ENCODE assay signal across 15 mouse cellular contexts in genomic region chr6:136655786-136656185, GRCm38 (mm10). TPM values are rescaled to one million over a fixed set of nuclear protein-coding genes. Genes with fewer than 3 reads are reported as not detected.
A peak's percentile ranks its signal among the peaks of the same experiment; 100 is the strongest.
DNase-seq lines count a peak whose midpoint lies in the region; ATAC-seq and TF ChIP-seq lines count a peak whose summit lies in the region.
"Had no signal": no experiment of that assay in that cellular context is flagged by ENCODE, and none has a peak within 500 bp of the region (broad histone marks: within the 10 kb centered on the region; RNA-seq: fewer than 3 reads in every experiment).

No protein-coding gene starts in this region.

- ATAC-seq in kidney, embryonic 15.5 days (replicated peaks; ENCODE audit: low FRiP score), result no peak
- ATAC-seq in midbrain, embryonic 11.5 days (ENCODE audit: low FRiP score), result no peak
- ATAC-seq in midbrain, embryonic 13.5 days, result no peak
- ATAC-seq: forebrain, embryonic 13.5 days had no signal

- no peak overlapping the region for H3K9ac ChIP-seq in kidney, embryonic 15.5 days
- H3K9ac ChIP-seq in midbrain, embryonic 11.5 days (ENCODE audit: low read length), result no peak overlapping the region
- H3K9ac ChIP-seq in midbrain, embryonic 13.5 days (replicated peaks), result no peak overlapping the region
- H3K9ac ChIP-seq: forebrain, embryonic 13.5 days had no signal

- H3K27me3 ChIP-seq in kidney, embryonic 15.5 days, result peaks cover 15% of the 10 kb centered on the region
- H3K27me3 ChIP-seq in midbrain, embryonic 11.5 days (ENCODE audit: control insufficient read depth, insufficient read depth, low read length), result no peaks in the 10 kb centered on the region; the same call in 1 of the 2 replicates
- peaks cover 11% of the 10 kb centered on the region for H3K27me3 ChIP-seq in midbrain, embryonic 13.5 days
- H3K27me3 ChIP-seq: CH12.LX had no signal

- no peak for DNase-seq in gastrocnemius, adult 2 months
- DNase-seq in gastrocnemius, adult 18-20 months (ENCODE audit: low spot score), result no peak
- no peak for DNase-seq in kidney, postnatal 14 days
- DNase-seq in midbrain, embryonic 11.5 days (ENCODE audit: low spot score, missing footprints), result peak; percentile 66
- no peak for DNase-seq in retina, postnatal 1 day
- DNase-seq in natural killer cell, adult 2 months (ENCODE audit: low spot score in 2 of 2), result no peak
- DNase-seq: cerebellum, postnatal 25 days; kidney, adult 18-20 months; lung, postnatal 4 days; midbrain, embryonic 14.5 days had no signal

- H3K4me1 ChIP-seq in kidney, embryonic 15.5 days, result peaks cover 7% of the 10 kb centered on the region; the same call in 1 of the 2 replicates
- H3K4me1 ChIP-seq in midbrain, embryonic 11.5 days (ENCODE audit: control insufficient read depth, insufficient read depth, low read length), result no peaks in the 10 kb centered on the region
- no peaks in the 10 kb centered on the region for H3K4me1 ChIP-seq in midbrain, embryonic 13.5 days (replicated peaks)
- H3K4me1 ChIP-seq: forebrain, embryonic 13.5 days; hindbrain, embryonic 10.5 days had no signal

- TF ChIP-seq CTCF in gastrocnemius, adult 2 months (IDR thresholded peaks at IDR 0.05), result no peak

- H3K4me2 ChIP-seq in kidney, embryonic 15.5 days, result peak overlapping the region; percentile 28
- H3K4me2 ChIP-seq in midbrain, embryonic 11.5 days, result no peak overlapping the region
- H3K4me2 ChIP-seq in midbrain, embryonic 13.5 days (replicated peaks), result no peak overlapping the region
- H3K4me2 ChIP-seq: forebrain, embryonic 13.5 days had no signal

- H3K9me3 ChIP-seq in kidney, embryonic 15.5 days (replicated peaks), result no peaks in the 10 kb centered on the region
- no peaks in the 10 kb centered on the region for H3K9me3 ChIP-seq in midbrain, embryonic 11.5 days (ENCODE audit: control insufficient read depth, low read length)
- H3K9me3 ChIP-seq in midbrain, embryonic 13.5 days, result no peaks in the 10 kb centered on the region
- H3K9me3 ChIP-seq: forebrain, embryonic 13.5 days; hindbrain, embryonic 10.5 days had no signal

- intact Hi-C loops in gastrocnemius, adult 2 months (cut with DNase I), result no loop called here

- no peak overlapping the region for H3K27ac ChIP-seq in gastrocnemius, adult 2 months
- no peak overlapping the region for H3K27ac ChIP-seq in kidney, embryonic 15.5 days
- no peak overlapping the region for H3K27ac ChIP-seq in midbrain, embryonic 11.5 days (ENCODE audit: low read depth, low read length)
- H3K27ac ChIP-seq in midbrain, embryonic 13.5 days, result no peak overlapping the region
- H3K27ac ChIP-seq: forebrain, embryonic 13.5 days; hindbrain, embryonic 10.5 days had no signal

- no peaks in the 10 kb centered on the region for H3K36me3 ChIP-seq in kidney, embryonic 15.5 days
- H3K36me3 ChIP-seq in midbrain, embryonic 11.5 days (ENCODE audit: control insufficient read depth, insufficient read depth, low read length), result no peaks in the 10 kb centered on the region
- no peaks in the 10 kb centered on the region for H3K36me3 ChIP-seq in midbrain, embryonic 13.5 days
- H3K36me3 ChIP-seq: hindbrain, embryonic 10.5 days had no signal

- 0 out of 2 replicates have a peak overlapping the region, but pooled peaks have one; percentile 19 for H3K4me3 ChIP-seq in gastrocnemius, adult 2 months
- no peak overlapping the region; the same call in 1 of the 2 replicates for H3K4me3 ChIP-seq in kidney, embryonic 15.5 days (replicated peaks)
- no peak overlapping the region for H3K4me3 ChIP-seq in midbrain, embryonic 11.5 days (ENCODE audit: low read depth, low read length)
- H3K4me3 ChIP-seq in midbrain, embryonic 13.5 days (replicated peaks), result no peak overlapping the region
- H3K4me3 ChIP-seq: forebrain, embryonic 13.5 days; hindbrain, embryonic 10.5 days had no signal

- 61% methylated on average over 11 of the region's 11 CpGs for WGBS in kidney, embryonic 15.5 days
- WGBS in midbrain, embryonic 11.5 days, result 75% methylated on average over 11 of the region's 11 CpGs
- 76% methylated on average over 11 of the region's 11 CpGs for WGBS in midbrain, embryonic 13.5 days

RNA-seq across cellular contexts. Expression of gene Plbd1, which starts 5.9 kb away (rescaled TPM):
- 10 to 100 TPM; 13.0 to 28.1 TPM for total RNA-seq in gastrocnemius, adult 2 months (2021)
- 10 to 100 TPM; 15.1 to 20.8 TPM for total RNA-seq in gastrocnemius, adult 18-20 months (2021)
- polyA plus RNA-seq in kidney, embryonic 15.5 days (2015; fragmentation: Nextera tagmentation; extraction: Ambion mirVana), result 4.8 and 5.2 TPM in 2 replicates
- 0.84 and 1.4 TPM in 2 replicates for polyA plus RNA-seq in midbrain, embryonic 11.5 days (2014; fragmentation: Nextera tagmentation; extraction: Ambion mirVana)
- 0.24 and 0.47 TPM in 2 replicates for polyA plus RNA-seq in midbrain, embryonic 13.5 days (2015; fragmentation: Nextera tagmentation; extraction: Ambion mirVana)
- total RNA-seq: CH12.LX had no signal
